Mouse (Mus musculus) myocyte (in vitro differentiated cells): ENCODE measurements around the gene Ppp1r36.

ENCODE experiments used
- E2F4 ChIP-seq: IDR thresholded peaks from one replicate; pipeline ENCODE4 v1.6.1; 2011; ENCODE audit warnings: mild to moderate bottlenecking, control low read depth, moderate library complexity; ENCODE audit not compliant: insufficient read depth
- MAX ChIP-seq: IDR thresholded peaks from one replicate; pipeline ENCODE4 v1.6.1; 2011; ENCODE audit warnings: low read depth, mild to moderate bottlenecking, control low read depth
- MYOD1 ChIP-seq, 3 experiments: IDR thresholded peaks; one replicate each; pipeline ENCODE4 v1.6.1; 2011; ENCODE audit warnings: control low read depth in 2 of 3, low read depth in 2 of 3, mild to moderate bottlenecking in 2 of 3, moderate library complexity in 1 of 3; ENCODE audit not compliant: insufficient read length in 2 of 3, control insufficient read depth in 1 of 3
- MYOG ChIP-seq, 3 experiments: IDR thresholded peaks; one replicate each; pipeline ENCODE4 v1.6.1; 2011; ENCODE audit warnings: control low read depth in 2 of 3, low read depth in 2 of 3, mild to moderate bottlenecking in 2 of 3; ENCODE audit not compliant: insufficient read length in 2 of 3, control insufficient read depth in 1 of 3, insufficient read depth in 1 of 3
- POLR2A ChIP-seq: IDR thresholded peaks from one replicate; pipeline ENCODE4 v1.6.1; 2011; ENCODE audit warnings: low read depth, mild to moderate bottlenecking, control low read depth, moderate library complexity; ENCODE audit not compliant: insufficient read length
- POLR2AphosphoS2 ChIP-seq: IDR thresholded peaks from one replicate; pipeline ENCODE4 v1.6.1; 2011; ENCODE audit warnings: low read depth, control low read depth; ENCODE audit not compliant: insufficient read length
- REST ChIP-seq: IDR thresholded peaks from one replicate; pipeline ENCODE4 v1.6.1; 2011; ENCODE audit warnings: mild to moderate bottlenecking, control low read depth, moderate library complexity; ENCODE audit not compliant: insufficient read depth, insufficient read length
- TCF12 ChIP-seq: IDR thresholded peaks from one replicate; pipeline ENCODE4 v1.6.1; 2011; ENCODE audit warnings: mild to moderate bottlenecking, control low read depth; ENCODE audit not compliant: poor library complexity, insufficient read depth, severe bottlenecking
- TCF3 ChIP-seq: IDR thresholded peaks from one replicate; pipeline ENCODE4 v1.6.1; 2011; ENCODE audit warnings: low read depth, control low read depth; ENCODE audit not compliant: insufficient read length
- USF1 ChIP-seq: IDR thresholded peaks from one replicate; pipeline ENCODE4 v1.6.1; 2011; ENCODE audit warnings: low read depth, mild to moderate bottlenecking, control low read depth, moderate library complexity

DNA sequence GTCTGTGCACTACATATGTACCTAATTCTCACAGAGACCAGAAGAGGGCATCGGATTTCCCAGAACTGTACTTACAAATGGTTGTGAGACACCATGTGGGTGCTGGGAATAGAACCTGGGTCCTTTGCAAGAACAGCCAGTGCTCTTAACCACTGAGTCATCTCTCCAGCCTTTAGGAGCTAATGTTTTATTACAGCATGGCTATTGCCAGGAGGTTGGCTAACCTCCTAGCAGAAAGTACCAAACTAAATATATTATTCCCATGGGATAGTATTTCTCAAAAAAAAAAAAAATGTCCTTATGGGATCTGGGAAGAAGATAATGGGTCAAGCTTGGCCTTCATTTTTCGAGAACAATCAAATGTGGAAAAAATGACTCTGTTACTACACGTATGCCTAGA lies 7.9 kb downstream of the Ppp1r36 start:
- no peak for TF ChIP-seq POLR2AphosphoS2
- no peak for TF ChIP-seq TCF12
- TF ChIP-seq MAX: no peak
- no peak for TF ChIP-seq MYOD1 (IDR thresholded peaks at IDR 0.05; ENCODE audit: control insufficient read depth in 1 of 3, insufficient read length in 2 of 3, low read depth in 2 of 3)
- no peak for TF ChIP-seq E2F4
- no peak for TF ChIP-seq REST
- no peak for TF ChIP-seq POLR2A
- no peak for TF ChIP-seq USF1
- no peak for TF ChIP-seq MYOG (IDR thresholded peaks at IDR 0.05; ENCODE audit: control insufficient read depth in 1 of 3, insufficient read depth in 1 of 3, insufficient read length in 2 of 3, low read depth in 2 of 3)
- TF ChIP-seq TCF3: no peak
